Mouse (Mus musculus) frontal cortex, postnatal 36 days (tissue): ENCODE measurements at regions not wholly inside any gene's neighbourhood (a gene's known extent, or its start where the extent isn't known, plus 50 kb on each side); places are given as distances from the start of the nearest gene placed in this dataset.

Experiments used
- DNase-seq, 2 experiments: peaks; one replicate each; pipeline ENCODE4 v3.0.0; 2022; ENCODE audit warnings: low spot score in 2 of 2

GRCm38 (mm10) chr17:80827361-80827760, 99.1 kb upstream of the Map4k3 start:
- DNase-seq = no peak

GRCm38 (mm10) chr17:80825971-80826730, 97.9 kb upstream of the Map4k3 start:
- DNase-seq = no peak

- peak in 1 of 2 experiments; percentile 19 for DNase-seq
These were observed 97.2 kb upstream of the Map4k3 start for GRCm38 (mm10) chr17:80825518-80825901.

- no peak for DNase-seq
These were observed 96.7 kb upstream of the Map4k3 start for GRCm38 (mm10) chr17:80824826-80825517.

- DNase-seq = no peak
These were observed 96.0 kb upstream of the Map4k3 start for GRCm38 (mm10) chr17:80824261-80824660.

- no peak for DNase-seq
These were observed 92.6 kb upstream of the Map4k3 start for GRCm38 (mm10) chr17:80820888-80821287.

- no peak for DNase-seq
These were observed 90.3 kb upstream of the Map4k3 start for GRCm38 (mm10) chr17:80818477-80819028.

GRCm38 (mm10) chr17:80815747-80816146, 87.5 kb upstream of the Map4k3 start:
- DNase-seq = no peak

- DNase-seq = no peak
These were observed 84.9 kb upstream of the Map4k3 start for GRCm38 (mm10) chr17:80813194-80813593.

GRCm38 (mm10) chr17:80809275-80809674, 81.0 kb upstream of the Map4k3 start:
- peak in 1 of 2 experiments; percentile 43 for DNase-seq

- peak in 1 of 2 experiments; percentile 41 for DNase-seq
These were observed 79.8 kb upstream of the Map4k3 start for GRCm38 (mm10) chr17:80808069-80808468.

GRCm38 (mm10) chr17:80803361-80803915, 75.2 kb upstream of the Map4k3 start:
- no peak for DNase-seq

- DNase-seq = no peak
These were observed 74.3 kb upstream of the Map4k3 start for GRCm38 (mm10) chr17:80802622-80803021.

GRCm38 (mm10) chr17:80801991-80802390, 73.7 kb upstream of the Map4k3 start:
- peak in 1 of 2 experiments; percentile 52 for DNase-seq

- DNase-seq = peak; percentile 87 to 94
These were observed 73.2 kb upstream of the Map4k3 start for GRCm38 (mm10) chr17:80801451-80801983.

- DNase-seq = no peak
These were observed 72.6 kb upstream of the Map4k3 start for GRCm38 (mm10) chr17:80800877-80801276.

- no peak for DNase-seq
These were observed 72.2 kb upstream of the Map4k3 start for GRCm38 (mm10) chr17:80800454-80800853.

GRCm38 (mm10) chr17:80799061-80799460, 70.8 kb upstream of the Map4k3 start:
- no peak for DNase-seq

GRCm38 (mm10) chr17:80798281-80798980, 70.1 kb upstream of the Map4k3 start:
- no peak for DNase-seq

GRCm38 (mm10) chr17:80796790-80797189, 68.5 kb upstream of the Map4k3 start:
- no peak for DNase-seq

GRCm38 (mm10) chr17:80796386-80796785, 68.1 kb upstream of the Map4k3 start:
- no peak for DNase-seq
